Mouse (Mus musculus) large intestine, adult 2 months (tissue): ENCODE measurements around the gene Asxl2. TPM values are rescaled to one million over a fixed set of nuclear protein-coding genes. Genes with fewer than 3 reads are reported as not detected.
"Not testable (repeated sequence)": the region's sequence is repeated elsewhere in the genome, so short reads cannot be mapped to it uniquely, and the experiment has no call there.

ENCODE experiments used
- DNase-seq: peaks from one replicate; pipeline ENCODE4 v3.0.0-alpha.2; 2012; ENCODE audit warnings: low read depth, low spot score
- WGBS: fragments of 180-500 bp; shearing (Covaris S2); methylation state at CpG from one replicate; pipeline ENCODE4 v1.1.7; 2018; 5-methylcytosine and 5-hydroxymethylcytosine counted together
- polyA plus RNA-seq: library from polyadenylated mRNA; depleted of rRNA; stranded (reverse); fragments of >200 nt; gene quantifications from 2 replicates; pipeline ENCODE4 v1.2.3, GENCODE M21; 2012; rRNA removed

Asxl2 gene
- polyA plus RNA-seq, result 4.1 and 7.8 TPM in 2 replicates

DNA sequence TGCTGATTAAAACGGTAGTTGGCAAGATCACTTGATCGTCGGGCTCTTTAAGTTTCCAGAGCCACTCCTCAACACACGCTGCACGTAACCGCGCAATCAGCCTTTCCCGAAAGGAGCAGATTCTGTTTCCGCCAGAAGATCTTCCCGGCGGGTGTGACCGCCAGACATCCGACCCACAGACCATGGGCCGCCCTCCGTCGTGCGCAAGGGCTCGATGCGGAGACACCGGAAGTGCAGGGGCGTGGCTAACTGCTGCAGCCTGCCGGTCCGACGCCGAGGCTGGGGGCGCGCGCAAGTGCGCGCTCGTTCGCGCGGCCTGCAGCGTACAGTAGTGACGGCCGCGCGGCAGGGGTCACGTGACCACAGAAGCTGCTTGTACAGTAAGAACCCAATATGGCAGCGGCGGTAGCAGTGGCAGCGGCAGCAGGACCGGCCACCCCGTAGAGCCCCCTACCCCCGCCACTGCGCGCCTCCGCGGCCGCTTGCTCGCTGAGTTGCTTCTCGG is at the start of gene Asxl2:
Gene Asxl2, plus strand, starts transcription at position 328 of the 505 bp plus-strand sequence.
- under 1% methylated on average over 53 of the region's 53 CpGs for WGBS
- peak; percentile 93 for DNase-seq

DNA sequence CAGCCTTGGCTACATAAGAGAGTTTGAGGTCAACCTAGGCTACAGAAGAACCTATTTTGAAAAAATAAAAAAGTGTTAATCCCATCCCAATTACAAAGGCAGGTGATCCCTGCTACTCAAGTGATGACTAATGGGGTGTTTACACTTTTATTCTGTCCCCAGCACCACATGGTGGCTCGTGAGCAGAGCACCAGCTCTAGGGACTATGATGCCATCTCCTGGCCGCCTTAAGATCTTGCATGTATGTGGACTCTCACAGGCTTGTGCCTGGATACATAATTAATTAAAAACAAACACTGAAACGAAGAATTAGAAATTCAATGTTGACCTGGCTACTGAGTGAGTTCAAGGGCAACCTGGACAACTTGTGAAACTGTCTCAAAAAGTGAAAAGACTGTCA is 49.5 kb upstream of the Asxl2 start:
- no peak for DNase-seq
- WGBS, result 37% methylated on average over 3 of the region's 3 CpGs

GRCm38 (mm10) chr12:3377755-3378154 is 48.9 kb upstream of the Asxl2 start:
- DNase-seq, result no peak
- WGBS, result 74% methylated on average over 5 of the region's 5 CpGs

DNA sequence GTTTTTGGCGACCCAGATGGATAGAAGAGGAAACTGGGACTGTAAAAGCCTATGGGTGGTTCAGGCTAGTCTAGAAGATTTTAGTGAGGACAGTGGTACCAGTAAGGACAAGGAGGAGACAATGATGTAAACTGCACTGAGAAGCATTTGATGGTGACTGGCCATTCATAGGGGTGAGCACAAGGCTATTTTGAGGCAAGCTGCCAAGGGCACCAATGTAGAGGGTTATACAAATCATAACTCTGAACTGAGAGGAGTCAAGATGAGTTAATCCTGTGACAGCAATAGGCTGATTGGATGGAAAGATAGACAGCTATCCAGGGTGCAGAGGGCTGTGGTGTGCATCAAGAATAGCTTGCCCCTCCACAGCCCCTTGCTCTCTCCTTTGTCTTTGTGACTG is 41.8 kb upstream of the Asxl2 start:
- WGBS, result 67% methylated on average over 1 of the region's 1 CpGs
- DNase-seq, result no peak

GRCm38 (mm10) chr12:3385271-3385670 is 41.4 kb upstream of the Asxl2 start:
- WGBS, result 81% methylated on average over 6 of the region's 6 CpGs
- DNase-seq, result no peak

GRCm38 (mm10) chr12:3385940-3386339 is 40.7 kb upstream of the Asxl2 start:
- 79% methylated on average over 10 of the region's 10 CpGs for WGBS
- no peak for DNase-seq

- DNase-seq, result no peak
- WGBS, result 91% methylated on average over 16 of the region's 16 CpGs
Observed at GRCm38 (mm10) chr12:3387891-3388290, 38.8 kb upstream of the Asxl2 start.

DNA sequence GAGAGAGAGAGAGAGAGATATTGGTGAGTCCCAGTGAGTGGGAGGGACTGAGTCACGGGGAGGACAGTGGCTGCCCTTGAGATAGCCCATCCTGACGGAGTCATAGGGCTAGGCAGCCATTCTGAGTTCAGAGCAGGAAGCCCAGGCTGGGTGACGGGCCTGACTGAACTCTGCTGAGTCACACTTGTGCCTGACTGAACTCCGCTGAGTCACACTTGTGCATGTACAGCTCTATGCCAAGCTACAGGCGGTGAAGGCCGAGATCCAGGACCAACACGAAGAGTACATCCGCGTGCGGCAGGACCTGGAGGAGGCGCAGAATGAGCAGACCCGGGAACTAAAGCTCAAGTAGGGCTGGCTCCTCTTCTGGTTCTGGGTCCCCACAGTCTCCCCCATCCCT is 37.3 kb upstream of the Asxl2 start:
- 88% methylated on average over 12 of the region's 12 CpGs for WGBS

GRCm38 (mm10) chr12:3390071-3390470 is 36.6 kb upstream of the Asxl2 start:
- 99% methylated on average over 2 of the region's 2 CpGs for WGBS
- no peak for DNase-seq

More for the DNA sequence above, 37.3 kb upstream of the Asxl2 start:
- DNase-seq, result no peak

DNA sequence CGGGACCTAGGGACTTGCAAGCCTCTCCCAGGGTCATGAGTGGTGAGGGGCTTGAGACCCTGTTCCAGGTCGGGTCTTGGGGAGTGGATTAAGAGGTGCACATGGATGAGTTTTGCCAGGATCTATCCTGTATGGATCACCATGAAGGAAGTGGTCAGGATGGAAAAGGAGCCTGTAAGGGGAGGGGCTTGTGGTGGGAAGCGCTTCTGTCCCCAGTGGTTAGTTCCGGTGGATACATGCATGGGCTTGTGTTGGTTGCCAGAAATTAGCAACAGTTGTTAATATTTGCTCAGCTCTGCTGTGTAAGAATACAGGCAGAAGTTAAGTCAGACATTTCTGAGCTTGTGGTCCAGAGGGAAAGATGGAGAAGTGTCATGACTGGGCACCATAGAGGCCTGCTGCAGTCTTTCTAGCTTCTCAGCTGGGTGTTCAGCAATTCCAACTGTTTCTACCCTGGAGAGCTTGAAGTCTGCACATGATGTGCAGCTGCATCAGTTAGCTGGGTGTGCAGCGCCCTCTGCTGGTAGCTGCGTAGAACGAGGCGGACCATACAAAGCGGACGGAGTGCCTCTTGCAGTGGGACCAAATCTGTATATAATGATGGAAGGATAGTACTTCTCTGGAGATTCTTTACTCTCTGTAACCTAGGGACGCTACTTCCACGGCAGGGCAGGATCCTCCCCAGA is 35.9 kb upstream of the Asxl2 start:
- 36% methylated on average over 12 of the region's 12 CpGs for WGBS
- DNase-seq, result peak; percentile 27

- no peak for DNase-seq
- WGBS, result 59% methylated on average over 1 of the region's 1 CpGs
Observed at GRCm38 (mm10) chr12:3391276-3391675, 35.4 kb upstream of the Asxl2 start.

GRCm38 (mm10) chr12:3393140-3393539 is 33.5 kb upstream of the Asxl2 start:
- DNase-seq, result no peak
- 84% methylated on average over 4 of the region's 4 CpGs for WGBS

DNA sequence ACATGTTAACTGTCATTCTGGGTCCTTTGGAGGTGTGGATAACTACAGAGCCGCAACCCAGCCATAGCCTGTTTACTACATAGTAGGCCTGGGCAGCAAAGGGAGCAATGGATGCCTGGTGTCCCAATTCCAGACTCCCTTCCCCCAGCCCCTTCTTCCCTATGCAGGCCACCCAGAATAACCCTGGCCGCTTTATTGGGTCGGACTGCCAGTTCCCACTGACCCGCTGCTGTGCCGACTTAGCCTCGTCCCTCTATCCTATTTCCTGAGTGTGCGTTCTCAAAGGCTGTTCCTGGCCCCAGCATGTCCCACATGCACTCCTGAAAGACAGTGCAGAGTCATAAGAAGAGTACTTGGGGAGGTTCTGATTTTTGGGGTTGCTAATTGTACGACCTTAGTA is 29.7 kb upstream of the Asxl2 start:
- 93% methylated on average over 8 of the region's 8 CpGs for WGBS
- DNase-seq, result no peak

GRCm38 (mm10) chr12:3405662-3406061 is 21.0 kb upstream of the Asxl2 start:
- 90% methylated on average over 3 of the region's 3 CpGs for WGBS

DNA sequence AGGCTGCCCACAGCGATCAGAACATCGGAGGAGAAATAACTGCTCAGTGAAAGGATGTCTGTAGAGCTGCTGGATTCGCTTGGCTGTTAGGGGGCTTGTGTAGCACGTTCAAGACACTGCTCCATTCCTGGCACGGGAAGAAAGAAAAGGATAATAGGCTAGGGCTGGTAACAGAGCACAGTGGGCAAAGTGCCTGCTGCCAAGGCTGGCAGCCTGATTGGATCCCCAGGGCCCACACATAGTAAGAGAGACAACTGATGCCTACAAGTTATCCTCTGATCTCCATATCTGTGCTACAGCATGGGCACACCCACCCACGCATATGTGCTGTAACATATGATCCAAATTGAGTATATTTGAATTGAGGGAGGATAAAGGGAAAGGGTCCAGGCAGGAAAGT is 20.1 kb upstream of the Asxl2 start:
- no peak for DNase-seq
- 92% methylated on average over 6 of the region's 6 CpGs for WGBS

More at GRCm38 (mm10) chr12:3405662-3406061, 21.0 kb upstream of the Asxl2 start:
- not testable (repeated sequence) for DNase-seq

DNA sequence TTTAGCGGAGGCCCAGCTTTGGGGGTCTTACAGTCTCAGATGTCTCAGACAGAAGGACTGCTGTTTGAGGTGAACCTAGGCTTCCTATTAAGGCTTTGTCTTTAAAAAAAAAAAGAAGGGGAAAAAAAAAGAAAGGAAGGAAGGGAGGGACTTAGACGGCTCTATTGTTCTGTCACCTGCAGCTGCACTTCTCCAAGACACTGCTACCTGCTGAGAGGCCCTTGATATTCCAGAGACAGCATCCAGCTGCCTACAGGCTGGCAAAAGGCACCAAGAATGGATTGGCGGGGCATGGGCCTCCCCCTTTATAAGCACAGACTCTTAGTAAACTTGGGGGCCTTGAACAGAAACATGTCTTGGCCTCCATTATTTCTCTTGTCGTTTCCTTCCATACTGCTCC is 11.7 kb upstream of the Asxl2 start:
- DNase-seq, result no peak
- 83% methylated on average over 4 of the region's 4 CpGs for WGBS

- 73% methylated on average over 3 of the region's 3 CpGs for WGBS
- DNase-seq, result no peak
Observed at GRCm38 (mm10) chr12:3418761-3419160, 7.9 kb upstream of the Asxl2 start.

DNA sequence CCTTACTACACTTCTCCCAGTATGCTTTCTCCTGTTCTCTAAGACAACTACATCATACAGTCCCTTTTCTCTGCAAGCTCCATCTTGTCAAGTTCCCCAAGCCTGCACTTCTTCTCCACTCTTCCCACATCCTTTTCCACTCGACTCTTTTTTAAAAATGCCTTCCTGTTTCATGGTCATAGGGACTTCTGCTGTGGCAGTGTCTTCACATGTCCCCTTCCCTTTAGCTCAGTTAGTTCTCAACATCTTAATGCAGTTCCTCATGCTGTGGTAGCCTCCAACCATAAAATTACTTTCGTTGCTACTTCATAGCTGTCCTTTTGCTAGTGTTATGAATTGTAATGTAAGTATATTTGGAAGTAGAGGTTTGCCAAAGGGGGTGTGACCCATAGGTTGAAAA is 6.1 kb upstream of the Asxl2 start:
- 83% methylated on average over 2 of the region's 2 CpGs for WGBS
- no peak for DNase-seq

DNA sequence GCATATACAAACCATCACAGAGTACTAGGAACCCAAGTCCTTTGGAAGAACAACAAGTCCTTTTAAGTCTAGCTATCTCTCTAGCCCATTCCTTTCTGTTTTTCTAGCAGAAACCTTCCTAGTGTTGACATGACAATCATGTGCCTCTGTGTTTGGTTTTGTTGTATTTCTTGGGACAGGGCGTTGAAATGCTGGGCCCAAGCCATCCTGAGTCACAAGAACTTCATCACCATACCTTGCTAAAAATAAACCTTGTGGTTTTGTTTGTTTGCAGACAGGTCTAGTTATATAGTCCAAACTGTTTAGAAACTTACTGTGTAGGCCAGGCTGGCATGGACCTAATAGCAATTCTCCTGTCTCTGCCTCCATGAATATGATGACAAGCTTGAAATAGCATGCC is 3.9 kb upstream of the Asxl2 start:
- WGBS, result 82% methylated on average over 1 of the region's 1 CpGs
- DNase-seq, result no peak

GRCm38 (mm10) chr12:3424179-3424578 is 2.5 kb upstream of the Asxl2 start:
- no peak for DNase-seq
- 44% methylated on average over 2 of the region's 2 CpGs for whole genome bisulfite sequencing
